Mouse (Mus musculus) myocyte (in vitro differentiated cells): ENCODE measurements around the gene Eid3. TPM values are rescaled to one million over a fixed set of nuclear protein-coding genes. Genes with fewer than 3 reads are reported as not detected.

Experiments used
- H3K27me3 ChIP-seq: one replicate; pipeline ENCODE4 v1.6.1; 2011; ENCODE audit not compliant: control insufficient read depth, insufficient read depth, insufficient read length
- H3K36me3 ChIP-seq: one replicate; pipeline ENCODE4 v1.6.1; 2011; ENCODE audit not compliant: control insufficient read depth, insufficient read depth
- H3K4me2 ChIP-seq: one replicate; pipeline ENCODE4 v1.6.1; 2011; ENCODE audit warnings: low read depth, control low read depth
- H3K4me3 ChIP-seq: one replicate; pipeline ENCODE4 v1.5.1; 2011; ENCODE audit warnings: mild to moderate bottlenecking, control low read depth, moderate library complexity
- H3K79me2 ChIP-seq: one replicate; pipeline ENCODE4 v1.6.1; 2011; ENCODE audit not compliant: control insufficient read depth, insufficient read depth
- H3ac ChIP-seq: one replicate; pipeline ENCODE4 v1.6.1; 2011; ENCODE audit not compliant: control insufficient read depth, insufficient read length
- CEBPB ChIP-seq: IDR thresholded peaks from 2 replicates; pipeline ENCODE4 v1.6.1; 2011; ENCODE audit warnings: mild to moderate bottlenecking, moderate library complexity; ENCODE audit not compliant: poor library complexity, insufficient read depth, severe bottlenecking
- E2F4 ChIP-seq: IDR thresholded peaks from one replicate; pipeline ENCODE4 v1.6.1; 2011; ENCODE audit warnings: mild to moderate bottlenecking, control low read depth, moderate library complexity; ENCODE audit not compliant: insufficient read depth
- MAX ChIP-seq: IDR thresholded peaks from one replicate; pipeline ENCODE4 v1.6.1; 2011; ENCODE audit warnings: low read depth, mild to moderate bottlenecking, control low read depth
- MYOD1 ChIP-seq, 3 experiments: IDR thresholded peaks; one replicate each; pipeline ENCODE4 v1.6.1; 2011; ENCODE audit warnings: control low read depth in 2 of 3, low read depth in 2 of 3, mild to moderate bottlenecking in 2 of 3, moderate library complexity in 1 of 3; ENCODE audit not compliant: insufficient read length in 2 of 3, control insufficient read depth in 1 of 3
- MYOG ChIP-seq, 3 experiments: IDR thresholded peaks; one replicate each; pipeline ENCODE4 v1.6.1; 2011; ENCODE audit warnings: control low read depth in 2 of 3, low read depth in 2 of 3, mild to moderate bottlenecking in 2 of 3; ENCODE audit not compliant: insufficient read length in 2 of 3, control insufficient read depth in 1 of 3, insufficient read depth in 1 of 3
- POLR2A ChIP-seq: IDR thresholded peaks from one replicate; pipeline ENCODE4 v1.6.1; 2011; ENCODE audit warnings: low read depth, mild to moderate bottlenecking, control low read depth, moderate library complexity; ENCODE audit not compliant: insufficient read length
- POLR2AphosphoS2 ChIP-seq: IDR thresholded peaks from one replicate; pipeline ENCODE4 v1.6.1; 2011; ENCODE audit warnings: low read depth, control low read depth; ENCODE audit not compliant: insufficient read length
- REST ChIP-seq: IDR thresholded peaks from one replicate; pipeline ENCODE4 v1.6.1; 2011; ENCODE audit warnings: mild to moderate bottlenecking, control low read depth, moderate library complexity; ENCODE audit not compliant: insufficient read depth, insufficient read length
- SRF ChIP-seq: IDR thresholded peaks from one replicate; pipeline ENCODE4 v1.6.1; 2011; ENCODE audit warnings: low read depth; ENCODE audit not compliant: control insufficient read depth, insufficient read length
- TCF12 ChIP-seq: IDR thresholded peaks from one replicate; pipeline ENCODE4 v1.6.1; 2011; ENCODE audit warnings: mild to moderate bottlenecking, control low read depth; ENCODE audit not compliant: poor library complexity, insufficient read depth, severe bottlenecking
- TCF3 ChIP-seq: IDR thresholded peaks from one replicate; pipeline ENCODE4 v1.6.1; 2011; ENCODE audit warnings: low read depth, control low read depth; ENCODE audit not compliant: insufficient read length
- USF1 ChIP-seq: IDR thresholded peaks from one replicate; pipeline ENCODE4 v1.6.1; 2011; ENCODE audit warnings: low read depth, mild to moderate bottlenecking, control low read depth, moderate library complexity
- polyA plus RNA-seq: library from polyadenylated mRNA; unstranded; fragments of >200 nt; fragmentation: generic; extraction: Trizol; gene quantifications from one replicate; pipeline ENCODE4 v1.2.1, GENCODE M21; 2012; ENCODE audit warnings: missing spikeins

The Eid3 gene
- polyA plus RNA-seq, 1 experiment, result 0.43 TPM

GRCm38 (mm10) chr10:82858691-82859532, 7.5 kb upstream of the Eid3 start:
- H3K4me3 ChIP-seq, result peak overlapping the region; percentile 54
- H3K79me2 ChIP-seq, result peaks cover 40% of the 10 kb centered on the region
- no peaks in the 10 kb centered on the region for H3K27me3 ChIP-seq
- peak overlapping the region; percentile 95 for H3K4me2 ChIP-seq
- peak overlapping the region; percentile 64 for H3ac ChIP-seq
- peak; percentile 94 for TF ChIP-seq POLR2AphosphoS2
- TF ChIP-seq USF1, result peak; percentile 32
- no peak for TF ChIP-seq TCF12
- peak; percentile 94 for TF ChIP-seq POLR2A
- peaks cover under 1% of the 10 kb centered on the region for H3K36me3 ChIP-seq

DNA sequence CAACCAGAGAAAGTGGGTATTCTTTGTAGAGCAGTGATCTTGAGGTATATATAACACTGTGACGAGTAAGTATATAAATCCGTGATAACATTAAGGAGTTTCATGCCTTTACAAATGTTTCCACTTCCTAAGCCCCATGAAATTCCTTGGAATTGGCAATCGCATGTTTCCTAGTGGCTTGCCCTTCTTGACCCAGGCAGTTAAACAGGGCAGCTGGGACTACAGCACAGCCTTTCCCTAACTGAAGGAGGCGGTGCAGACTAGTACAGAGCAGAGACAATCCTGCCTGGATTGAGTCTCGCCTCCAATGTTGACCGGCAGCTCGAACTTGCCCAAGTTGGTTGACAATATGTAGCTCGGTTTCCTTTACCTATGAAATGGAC, 6.9 kb upstream of the Eid3 start:
- peaks cover 46% of the 10 kb centered on the region for H3K79me2 ChIP-seq
- H3K27me3 ChIP-seq, result no peaks in the 10 kb centered on the region
- H3K4me3 ChIP-seq, result peak overlapping the region; percentile 54
- TF ChIP-seq POLR2A, result no peak
- peak overlapping the region; percentile 64 for H3ac ChIP-seq
- H3K36me3 ChIP-seq, result peaks cover 7% of the 10 kb centered on the region
- peak overlapping the region; percentile 95 for H3K4me2 ChIP-seq

GRCm38 (mm10) chr10:82860181-82860928, 6.1 kb upstream of the Eid3 start:
- H3K79me2 ChIP-seq, result peaks cover 55% of the 10 kb centered on the region

DNA sequence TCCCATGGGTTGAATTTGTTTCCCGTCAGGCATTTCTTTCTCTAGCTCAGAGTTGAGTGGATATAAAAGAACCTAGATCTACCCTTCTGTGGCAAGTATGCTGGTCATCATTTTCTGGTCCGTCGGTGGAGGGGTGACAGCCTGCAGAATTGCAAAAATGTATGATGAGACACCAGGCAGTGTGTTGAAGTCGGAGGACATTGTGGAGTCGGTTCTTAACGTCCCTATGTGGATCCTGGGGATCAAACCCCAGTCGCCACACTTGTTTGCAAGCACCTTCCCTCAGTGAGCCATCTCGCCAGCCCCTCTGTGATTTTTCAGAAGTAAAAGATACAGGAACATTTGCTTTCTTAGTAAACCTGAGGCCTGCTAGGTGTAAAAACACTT, 5.5 kb upstream of the Eid3 start:
- H3K36me3 ChIP-seq, result peaks cover 9% of the 10 kb centered on the region
- peak overlapping the region; percentile 95 for H3K4me2 ChIP-seq
- H3K27me3 ChIP-seq, result no peaks in the 10 kb centered on the region
- H3ac ChIP-seq, result peak overlapping the region; percentile 64
- H3K4me3 ChIP-seq, result peak overlapping the region; percentile 54
- H3K79me2 ChIP-seq, result peaks cover 60% of the 10 kb centered on the region
- TF ChIP-seq POLR2AphosphoS2 (no peak), CEBPB (no peak), SRF (no peak), TCF12 (no peak), MYOD1 (IDR thresholded peaks at IDR 0.05; ENCODE audit: control insufficient read depth in 1 of 3, insufficient read length in 2 of 3, low read depth in 2 of 3) (no peak), USF1 (no peak), MAX (no peak), TCF3 (no peak), REST (no peak), E2F4 (no peak)

More at GRCm38 (mm10) chr10:82860181-82860928, 6.1 kb upstream of the Eid3 start:
- peak overlapping the region; percentile 95 for H3K4me2 ChIP-seq
- peaks cover 9% of the 10 kb centered on the region for H3K36me3 ChIP-seq
- H3K4me3 ChIP-seq, result peak overlapping the region; percentile 54
- H3ac ChIP-seq, result peak overlapping the region; percentile 64
- TF ChIP-seq POLR2AphosphoS2 (peak; percentile 43), MYOD1 (IDR thresholded peaks at IDR 0.05; ENCODE audit: control insufficient read depth in 1 of 3, insufficient read length in 2 of 3, low read depth in 2 of 3) (no peak), MYOG (IDR thresholded peaks at IDR 0.05; ENCODE audit: control insufficient read depth in 1 of 3, insufficient read depth in 1 of 3, insufficient read length in 2 of 3, low read depth in 2 of 3) (peak in 1 of 3 experiments; percentile 11), MAX (no peak), POLR2A (peak; percentile 75)
- H3K27me3 ChIP-seq, result no peaks in the 10 kb centered on the region

DNA sequence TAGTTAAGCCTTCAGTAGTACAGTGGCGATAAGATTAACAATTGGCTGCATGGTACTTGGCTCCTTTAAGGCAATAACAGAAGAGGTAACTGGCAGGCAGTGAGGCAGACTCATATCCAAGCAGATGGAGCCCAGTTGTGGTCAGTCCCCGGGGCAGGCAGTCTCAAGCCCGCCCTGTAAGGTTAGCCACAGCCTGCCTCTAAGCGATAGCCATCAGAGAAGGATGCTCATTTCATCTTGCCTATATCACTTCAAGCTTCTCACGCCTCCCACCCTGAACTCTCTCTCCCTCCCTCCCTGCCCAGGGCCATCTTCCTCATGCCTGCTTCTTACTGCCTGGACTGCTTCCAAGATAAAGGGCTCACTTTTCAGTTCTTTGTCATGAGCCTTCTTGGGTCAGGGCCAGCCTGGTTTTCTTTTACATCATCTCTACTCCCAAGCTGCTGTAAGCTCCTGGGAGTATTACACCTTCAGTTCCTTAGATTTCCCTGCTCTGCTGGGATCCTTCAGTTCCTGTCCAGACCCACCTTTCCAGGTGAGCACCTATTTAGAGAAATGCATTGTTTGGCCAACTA, 3.2 kb upstream of the Eid3 start:
- peak overlapping the region; percentile 95 for H3K4me2 ChIP-seq
- H3K27me3 ChIP-seq, result no peaks in the 10 kb centered on the region
- H3ac ChIP-seq, result no peak overlapping the region
- TF ChIP-seq MYOG (IDR thresholded peaks at IDR 0.05; ENCODE audit: control insufficient read depth in 1 of 3, insufficient read depth in 1 of 3, insufficient read length in 2 of 3, low read depth in 2 of 3) (peak in 1 of 3 experiments; percentile 24), MYOD1 (IDR thresholded peaks at IDR 0.05; ENCODE audit: control insufficient read depth in 1 of 3, insufficient read length in 2 of 3, low read depth in 2 of 3) (peak in 1 of 3 experiments; percentile 35), TCF3 (no peak), TCF12 (no peak)
- H3K79me2 ChIP-seq, result peaks cover 83% of the 10 kb centered on the region
- peaks cover 13% of the 10 kb centered on the region for H3K36me3 ChIP-seq
- no peak overlapping the region for H3K4me3 ChIP-seq
